ENCODE assay signal across 8 mouse cellular contexts in the genomic region with DNA sequence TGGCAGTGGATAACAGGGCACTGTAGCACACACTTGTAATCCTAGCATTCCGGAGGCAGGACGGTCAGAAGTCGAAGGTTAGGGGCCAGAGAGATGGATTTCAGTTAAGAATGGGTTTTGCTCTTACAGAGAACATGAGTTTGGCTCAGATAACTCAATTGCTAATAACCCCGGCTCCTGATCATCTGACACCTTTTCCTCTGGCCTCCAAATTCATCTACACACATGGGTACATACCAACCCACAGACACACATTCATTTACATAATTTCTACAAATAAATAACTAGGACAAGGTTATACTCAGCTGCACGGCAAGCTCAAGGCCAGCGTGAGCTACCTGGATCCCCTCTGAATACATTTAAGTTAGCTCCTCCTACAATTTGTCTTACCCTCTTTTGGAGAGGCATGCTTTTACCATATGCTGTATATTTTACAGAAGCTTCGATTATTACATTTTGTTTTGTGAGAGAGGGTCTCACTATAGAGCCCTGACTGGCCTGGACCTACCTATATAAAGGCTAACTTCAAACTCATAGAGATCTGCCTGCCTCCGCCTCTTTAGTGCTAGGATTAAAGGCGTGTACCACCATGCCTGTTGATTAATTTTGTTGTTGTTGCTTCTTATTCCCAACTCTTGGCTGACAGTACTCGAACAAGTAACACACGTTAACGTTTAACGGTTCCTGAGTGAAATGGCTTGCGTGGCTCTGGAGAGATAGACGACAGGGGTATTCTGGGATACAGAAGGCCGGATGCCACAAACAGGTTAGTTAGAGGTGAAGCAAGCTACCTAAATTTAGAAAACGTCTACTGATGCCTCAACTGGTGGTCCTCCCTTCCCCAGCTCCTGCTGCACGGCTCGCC. TPM values are rescaled to one million over a fixed set of nuclear protein-coding genes. Genes with fewer than 3 reads are reported as not detected.
DNase-seq lines count a peak whose midpoint lies in the region; ATAC-seq and TF ChIP-seq lines count a peak whose summit lies in the region.

No protein-coding gene starts in this region.

- peak overlapping the region; percentile 77 for H3K9ac ChIP-seq in hindbrain, embryonic 16.5 days (ENCODE audit: low read depth, low read length)
- H3K9ac ChIP-seq in midbrain, embryonic 15.5 days: peak overlapping the region; percentile 70

- TF ChIP-seq CTCF in left cerebral cortex, adult 2 months (IDR thresholded peaks at IDR 0.05): no peak

- no peaks in the 10 kb centered on the region for H3K27me3 ChIP-seq in hindbrain, embryonic 16.5 days (replicated peaks; ENCODE audit: control insufficient read depth, insufficient read depth, low read length)
- no peaks in the 10 kb centered on the region for H3K27me3 ChIP-seq in midbrain, embryonic 15.5 days (replicated peaks)

- H3K4me3 ChIP-seq in left cerebral cortex, adult 2 months: peak overlapping the region; percentile 94
- H3K4me3 ChIP-seq in hindbrain, embryonic 16.5 days (ENCODE audit: low read length): peak overlapping the region; percentile 67
- H3K4me3 ChIP-seq in midbrain, embryonic 15.5 days: peak overlapping the region; percentile 80

- intact Hi-C loops in left cerebral cortex, adult 2 months (cut with DNase I): no loop called here
- intact Hi-C loops in left cerebral cortex, postnatal 14 days (cut with DNase I): no loop called here

- peak overlapping the region; percentile 69; the same call in 1 of the 2 replicates for H3K27ac ChIP-seq in left cerebral cortex, adult 2 months
- no peak overlapping the region; the same call in 1 of the 2 replicates for H3K27ac ChIP-seq in hindbrain, embryonic 16.5 days (ENCODE audit: low read depth, low read length)
- peak overlapping the region; percentile 65 for H3K27ac ChIP-seq in midbrain, embryonic 15.5 days

- no peaks in the 10 kb centered on the region for H3K9me3 ChIP-seq in hindbrain, embryonic 16.5 days (ENCODE audit: control insufficient read depth, low read length)
- no peaks in the 10 kb centered on the region for H3K9me3 ChIP-seq in midbrain, embryonic 15.5 days

- DNase-seq in left cerebral cortex, adult 2 months (ENCODE audit: extremely low spot score in 1 of 2, low spot score in 2 of 2): no peak
- no peak for DNase-seq in left cerebral cortex, adult 11 months (ENCODE audit: low spot score)
- peak; percentile 53 for DNase-seq in c-Kit-positive CD71-positive TER-119-positive erythroid progenitor cells, embryonic 14.5 days (ENCODE audit: low spot score)
- DNase-seq in right cerebral cortex, adult 18-20 months: no peak
- DNase-seq in left cerebral cortex, postnatal 14 days (ENCODE audit: low spot score in 2 of 2): no peak
- DNase-seq in cerebellum, adult 8-10 months: no peak

- H3K4me2 ChIP-seq in hindbrain, embryonic 16.5 days (ENCODE audit: low read length): peak overlapping the region; percentile 88
- H3K4me2 ChIP-seq in midbrain, embryonic 15.5 days: peak overlapping the region; percentile 72

- 25% methylated on average over 19 of the region's 19 CpGs for WGBS in hindbrain, embryonic 16.5 days
- WGBS in midbrain, embryonic 15.5 days: 23% methylated on average over 19 of the region's 19 CpGs

- H3K36me3 ChIP-seq in hindbrain, embryonic 16.5 days (ENCODE audit: control insufficient read depth, insufficient read depth, low read length): 0 out of 2 replicates have a peak, but pooled peaks cover 2% of the 10 kb centered on the region
- H3K36me3 ChIP-seq in midbrain, embryonic 15.5 days (replicated peaks): no peaks in the 10 kb centered on the region

- H3K4me1 ChIP-seq in hindbrain, embryonic 16.5 days (ENCODE audit: control insufficient read depth, insufficient read depth, low read depth, low read length): peaks cover 12% of the 10 kb centered on the region
- peaks cover 15% of the 10 kb centered on the region for H3K4me1 ChIP-seq in midbrain, embryonic 15.5 days

- ATAC-seq in hindbrain, embryonic 16.5 days: peak; percentile 29
- ATAC-seq in midbrain, embryonic 15.5 days (replicated peaks): peak; percentile 63

RNA-seq across cellular contexts. Expression of gene Xrcc2, which starts 0.7 kb away (rescaled TPM):
- 1 to 10 TPM; 6.1 to 6.9 TPM for total RNA-seq in left cerebral cortex, adult 2 months (2021)
- 4.1 and 5.5 TPM in 2 replicates for polyA plus RNA-seq in hindbrain, embryonic 16.5 days (2015; fragmentation: Nextera tagmentation; extraction: Ambion mirVana)
- 5.1 and 5.2 TPM in 2 replicates for polyA plus RNA-seq in midbrain, embryonic 15.5 days (2015; fragmentation: Nextera tagmentation; extraction: Ambion mirVana)
- total RNA-seq in left cerebral cortex, postnatal 14 days (2021): 1 to 10 TPM; 4.6 to 5.6 TPM

RNA-seq across cellular contexts. Expression of gene Actr3b, which starts 54.9 kb away (rescaled TPM):
- total RNA-seq in left cerebral cortex, adult 2 months (2021): 100 to 1,000 TPM; 110 to 123 TPM
- 46.3 and 55.1 TPM in 2 replicates for polyA plus RNA-seq in hindbrain, embryonic 16.5 days (2015; fragmentation: Nextera tagmentation; extraction: Ambion mirVana)
- polyA plus RNA-seq in midbrain, embryonic 15.5 days (2015; fragmentation: Nextera tagmentation; extraction: Ambion mirVana): 31.7 and 35.1 TPM in 2 replicates
- 100 to 1,000 TPM; 191 to 211 TPM for total RNA-seq in left cerebral cortex, postnatal 14 days (2021)
